Mouse (Mus musculus) lung, postnatal 4 days (tissue): Measurements from ENCODE around the gene Ceacam11.
"Not testable (repeated sequence)": the region's sequence is repeated elsewhere in the genome, so short reads cannot be mapped to it uniquely, and the experiment has no call there.

Experiments
- DNase-seq, 2 experiments: peaks; one replicate each; pipeline ENCODE4 v3.0.0; 2021

Gene Ceacam11

GRCm38 (mm10) chr7:17971824-17972223 is at the start of gene Ceacam11:
TSS of gene Ceacam11 (plus strand) at chr7:17972124.
- no peak for DNase-seq

- DNase-seq = not testable (repeated sequence)
Observed at GRCm38 (mm10) chr7:18001131-18001530, 29.2 kb downstream of the Ceacam11 start.

DNA sequence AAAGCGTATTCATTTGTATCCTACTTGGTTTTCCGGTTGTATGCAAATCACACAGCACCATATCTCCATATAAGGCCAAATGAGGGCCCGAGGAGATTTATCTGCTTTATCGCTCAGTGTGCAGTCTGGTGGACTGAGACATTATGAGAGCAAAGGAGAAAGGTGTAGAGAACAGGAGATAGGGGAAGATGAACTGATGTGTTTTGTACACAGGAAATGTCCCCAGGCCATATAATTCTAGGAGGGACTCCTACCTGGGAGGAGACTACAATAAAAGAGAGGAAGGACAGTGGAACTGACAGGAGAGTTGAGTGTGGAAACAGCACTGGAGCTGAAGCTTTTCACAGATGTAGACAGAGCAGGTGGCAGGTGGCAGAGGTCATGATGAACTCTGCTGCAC is 37.7 kb downstream of the Ceacam11 start, which contains the start of gene Ceacam13:
Ceacam13 (plus strand) TSS at position 301 of the 400 bp plus-strand sequence.
- DNase-seq = no peak
